Mouse (Mus musculus) thymus, adult 2 months (tissue): ENCODE results near the gene Gm49486.

Source experiments
- CTCF ChIP-seq: fragments of 200-500 bp; IDR thresholded peaks from 2 replicates; pipeline ENCODE4 v1.5.1; 2012; ENCODE audit warnings: mild to moderate bottlenecking, control low read depth, low read length, moderate library complexity, borderline replicate concordance; ENCODE audit not compliant: control insufficient read depth, poor library complexity, insufficient read depth; ENCODE audit errors: extremely low read depth
- POLR2A ChIP-seq: fragments of 200-500 bp; IDR thresholded peaks from 2 replicates; pipeline ENCODE4 v1.6.1; 2012; ENCODE audit warnings: mild to moderate bottlenecking, low read length, control low read depth, moderate library complexity; ENCODE audit not compliant: control insufficient read depth, poor library complexity, insufficient read depth; ENCODE audit errors: extremely low read depth

DNA sequence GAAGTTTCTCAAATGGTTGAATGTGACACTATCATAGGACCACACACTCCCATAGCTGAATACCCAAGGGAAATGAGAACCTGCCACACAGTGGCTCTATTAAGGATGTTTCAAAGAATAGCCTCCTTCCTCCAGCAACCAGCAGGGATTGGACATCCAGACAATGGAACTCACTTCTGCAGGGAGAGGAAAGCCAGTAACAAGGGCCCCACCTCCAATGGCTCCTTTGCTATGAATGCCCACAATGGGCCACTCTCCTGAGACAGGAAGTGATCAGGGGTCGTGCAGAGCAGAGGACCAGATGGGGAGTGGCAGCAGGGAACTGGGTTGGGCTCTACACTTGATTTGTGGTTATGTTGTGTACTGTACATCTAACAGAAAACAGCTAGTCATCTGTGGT, 39.3 kb downstream of the Gm49486 start:
- TF ChIP-seq POLR2A, result no peak
- TF ChIP-seq CTCF, result no peak
